Mouse (Mus musculus) forebrain, embryonic 14.5 days (tissue): ENCODE measurements at regions not wholly inside any gene's neighbourhood (a gene's known extent, or its start where the extent isn't known, plus 50 kb on each side); places are given as distances from the start of the nearest gene placed in this dataset.

Source experiments
- ATAC-seq: fragments of 200-750 bp; cut with Nextera tagmentation; 2 replicates; pipeline ENCODE4 v1.8.0; 2017; ENCODE audit warnings: mild to moderate bottlenecking, moderate library complexity
- DNase-seq: peaks from one replicate; pipeline ENCODE4 v3.0.0-alpha.2; 2015; ENCODE audit warnings: low spot score
- H3K27ac ChIP-seq: fragments of 300-500 bp; sonication (generic); 2 replicates; pipeline ENCODE4 v1.5.1; 2014; ENCODE audit warnings: low read depth, mild to moderate bottlenecking, control low read depth, low read length, moderate library complexity
- H3K27me3 ChIP-seq: fragments of 300-500 bp; sonication (generic); replicated peaks from 2 replicates; pipeline ENCODE4 v1.6.1; 2014; ENCODE audit warnings: low read length, control low read depth, mixed read lengths; ENCODE audit not compliant: control insufficient read depth, insufficient read depth
- H3K36me3 ChIP-seq: fragments of 300-500 bp; sonication (generic); 2 replicates; pipeline ENCODE4 v1.6.1; 2014; ENCODE audit warnings: low read length, control low read depth; ENCODE audit not compliant: control insufficient read depth, insufficient read depth
- H3K4me1 ChIP-seq: fragments of 300-500 bp; sonication (generic); 2 replicates; pipeline ENCODE4 v1.6.1; 2014; ENCODE audit warnings: antibody characterized with exemption, low read length, control low read depth; ENCODE audit not compliant: control insufficient read depth, insufficient read depth
- H3K4me2 ChIP-seq: fragments of 300-500 bp; sonication (generic); 2 replicates; pipeline ENCODE4 v1.6.1; 2014; ENCODE audit warnings: mild to moderate bottlenecking, control low read depth, low read length
- H3K4me3 ChIP-seq: fragments of 300-500 bp; sonication (generic); 2 replicates; pipeline ENCODE4 v1.5.1; 2014; ENCODE audit warnings: low read depth, low read length, control low read depth
- H3K9ac ChIP-seq: fragments of 300-500 bp; sonication (generic); 2 replicates; pipeline ENCODE4 v1.6.1; 2014; ENCODE audit warnings: mild to moderate bottlenecking, low read length, control low read depth, moderate library complexity
- H3K9me3 ChIP-seq: fragments of 300-500 bp; sonication (generic); replicated peaks from 2 replicates; pipeline ENCODE4 v1.6.1; 2016; ENCODE audit warnings: low read length, control low read depth, mixed read lengths; ENCODE audit not compliant: control insufficient read depth
- WGBS: fragments of 180-500 bp; shearing (Covaris S2); extraction: QIAGEN DNeasy Blood & Tissue Kit; methylation state at CpG from one replicate; pipeline ENCODE4 v1.1.7; 2014; 5-methylcytosine and 5-hydroxymethylcytosine counted together

GRCm38 (mm10) chr12:68683176-68683575, 475.8 kb downstream of the Rps29 start:
- Histone ChIP-seq H3K9ac (no peak overlapping the region), H3K27me3 (no peaks in the 10 kb centered on the region), H3K27ac (no peak overlapping the region), H3K4me2 (no peak overlapping the region), H3K4me3 (no peak overlapping the region), H3K4me1 (no peaks in the 10 kb centered on the region), H3K36me3 (no peaks in the 10 kb centered on the region), H3K9me3 (no peaks in the 10 kb centered on the region)
- peak; percentile 88 for ATAC-seq
- WGBS, result 5% methylated on average over 4 of the region's 4 CpGs
- peak; percentile 75 for DNase-seq

- ATAC-seq (no peak), DNase-seq (no peak)
- Histone ChIP-seq H3K4me3 (no peak overlapping the region), H3K27ac (no peak overlapping the region), H3K9ac (no peak overlapping the region), H3K4me2 (no peak overlapping the region), H3K27me3 (no peaks in the 10 kb centered on the region), H3K9me3 (no peaks in the 10 kb centered on the region), H3K4me1 (no peaks in the 10 kb centered on the region), H3K36me3 (no peaks in the 10 kb centered on the region)
- 92% methylated on average over 3 of the region's 3 CpGs for WGBS
Measured at GRCm38 (mm10) chr12:68680668-68681067, 478.3 kb downstream of the Rps29 start.

GRCm38 (mm10) chr12:68676096-68676775, 482.8 kb downstream of the Rps29 start:
- H3K4me2 ChIP-seq, result no peak overlapping the region
- no peak overlapping the region for H3K4me3 ChIP-seq
- 88% methylated on average over 16 of the region's 16 CpGs for WGBS
- no peaks in the 10 kb centered on the region for H3K27me3 ChIP-seq
- H3K27ac ChIP-seq, result no peak overlapping the region
- DNase-seq (no peak), ATAC-seq (no peak)
- no peaks in the 10 kb centered on the region for H3K9me3 ChIP-seq
- no peaks in the 10 kb centered on the region for H3K36me3 ChIP-seq
- no peak overlapping the region for H3K9ac ChIP-seq
- no peaks in the 10 kb centered on the region for H3K4me1 ChIP-seq

GRCm38 (mm10) chr12:68672011-68672410, 487.0 kb downstream of the Rps29 start:
- no peak for ATAC-seq
- Histone ChIP-seq H3K4me2 (no peak overlapping the region), H3K36me3 (no peaks in the 10 kb centered on the region), H3K9ac (no peak overlapping the region), H3K9me3 (no peaks in the 10 kb centered on the region), H3K27ac (no peak overlapping the region), H3K27me3 (no peaks in the 10 kb centered on the region), H3K4me3 (no peak overlapping the region), H3K4me1 (no peaks in the 10 kb centered on the region)
- no peak for DNase-seq
- 73% methylated on average over 3 of the region's 3 CpGs for WGBS

GRCm38 (mm10) chr12:68645901-68646585, 512.9 kb downstream of the Rps29 start:
- H3K9me3 ChIP-seq, result no peaks in the 10 kb centered on the region
- no peaks in the 10 kb centered on the region for H3K4me1 ChIP-seq
- H3K27me3 ChIP-seq, result no peaks in the 10 kb centered on the region
- no peaks in the 10 kb centered on the region for H3K36me3 ChIP-seq
- H3K9ac ChIP-seq, result no peak overlapping the region
- H3K27ac ChIP-seq, result no peak overlapping the region
- H3K4me3 ChIP-seq, result no peak overlapping the region
- WGBS, result 95% methylated on average over 1 of the region's 1 CpGs
- no peak for ATAC-seq
- H3K4me2 ChIP-seq, result no peak overlapping the region
- DNase-seq, result no peak

GRCm38 (mm10) chr12:68643671-68644070, 515.3 kb downstream of the Rps29 start:
- H3K4me2 ChIP-seq, result no peak overlapping the region
- H3K27ac ChIP-seq, result no peak overlapping the region
- no peaks in the 10 kb centered on the region for H3K4me1 ChIP-seq
- H3K4me3 ChIP-seq, result no peak overlapping the region
- WGBS, result 90% methylated on average over 4 of the region's 4 CpGs
- H3K27me3 ChIP-seq, result no peaks in the 10 kb centered on the region
- no peaks in the 10 kb centered on the region for H3K9me3 ChIP-seq
- H3K36me3 ChIP-seq, result no peaks in the 10 kb centered on the region
- ATAC-seq (no peak), DNase-seq (no peak)
- no peak overlapping the region for H3K9ac ChIP-seq

- no peaks in the 10 kb centered on the region for H3K36me3 ChIP-seq
- H3K4me3 ChIP-seq, result no peak overlapping the region
- no peak overlapping the region for H3K4me2 ChIP-seq
- H3K9me3 ChIP-seq, result no peaks in the 10 kb centered on the region
- no peaks in the 10 kb centered on the region for H3K4me1 ChIP-seq
- no peaks in the 10 kb centered on the region for H3K27me3 ChIP-seq
- no peak overlapping the region for H3K27ac ChIP-seq
- no peak for DNase-seq
- H3K9ac ChIP-seq, result no peak overlapping the region
- no peak for ATAC-seq
- whole genome bisulfite sequencing, result 99% methylated on average over 3 of the region's 3 CpGs
Measured at GRCm38 (mm10) chr12:68632441-68632840, 526.5 kb downstream of the Rps29 start.

- H3K9me3 ChIP-seq, result no peaks in the 10 kb centered on the region
- H3K9ac ChIP-seq, result no peak overlapping the region
- H3K36me3 ChIP-seq, result no peaks in the 10 kb centered on the region
- no peaks in the 10 kb centered on the region for H3K4me1 ChIP-seq
- H3K4me3 ChIP-seq, result no peak overlapping the region
- H3K4me2 ChIP-seq, result no peak overlapping the region
- no peak for DNase-seq
- no peak for ATAC-seq
- no peak overlapping the region for H3K27ac ChIP-seq
- 86% methylated on average over 2 of the region's 2 CpGs for WGBS
- H3K27me3 ChIP-seq, result no peaks in the 10 kb centered on the region
Measured at GRCm38 (mm10) chr12:68618337-68618736, 540.6 kb downstream of the Rps29 start.

GRCm38 (mm10) chr12:68605417-68606000, 553.5 kb downstream of the Rps29 start:
- peak; percentile 31 for DNase-seq
- 51% methylated on average over 10 of the region's 10 CpGs for WGBS
- Histone ChIP-seq H3K4me3 (no peak overlapping the region), H3K36me3 (no peaks in the 10 kb centered on the region), H3K9ac (no peak overlapping the region), H3K9me3 (no peaks in the 10 kb centered on the region), H3K4me1 (no peaks in the 10 kb centered on the region; the same call in 1 of the 2 replicates), H3K4me2 (no peak overlapping the region), H3K27ac (no peak overlapping the region), H3K27me3 (no peaks in the 10 kb centered on the region)
- no peak for ATAC-seq
